In the genomic region with DNA sequence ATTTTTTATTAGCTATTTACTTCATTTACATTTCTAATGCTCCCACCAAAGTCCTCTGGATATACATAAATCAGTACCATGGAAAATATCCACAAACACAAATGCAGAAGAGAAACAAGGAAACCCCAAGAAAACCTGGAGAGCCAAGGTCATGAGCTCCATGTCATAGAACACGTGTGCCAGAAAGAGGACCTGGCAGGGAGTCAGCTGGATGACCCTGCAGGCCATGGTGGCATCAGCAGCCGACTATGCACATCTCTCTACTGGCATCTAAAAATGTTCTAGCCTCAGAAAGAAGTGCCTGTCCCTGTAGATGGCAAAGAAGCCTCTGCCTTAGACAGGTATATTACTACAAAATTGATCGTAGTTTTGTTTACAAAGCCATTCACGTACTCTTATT, we compare ENCODE assay signal across 20 mouse cellular contexts. TPM values are rescaled to one million over a fixed set of nuclear protein-coding genes. Genes with fewer than 3 reads are reported as not detected.
"Had no signal": no experiment of that assay in that cellular context is flagged by ENCODE, and none has a peak within 500 bp of the region (broad histone marks: within the 10 kb centered on the region; RNA-seq: fewer than 3 reads in every experiment).

No protein-coding gene starts in this region.

- H3K27ac ChIP-seq: kidney, postnatal 0 days; layer of hippocampus, adult 2 months; limb, embryonic 15.5 days; liver, embryonic 14.5 days; midbrain, embryonic 13.5 days had no signal

- H3K27me3 ChIP-seq: limb, embryonic 15.5 days; midbrain, embryonic 13.5 days had no signal

- H3K4me3 ChIP-seq: layer of hippocampus, adult 2 months; limb, embryonic 15.5 days; midbrain, embryonic 13.5 days had no signal

- H3K36me3 ChIP-seq: limb, embryonic 15.5 days; midbrain, embryonic 13.5 days had no signal

- H3K9ac ChIP-seq: limb, embryonic 15.5 days; liver, embryonic 14.5 days; midbrain, embryonic 13.5 days had no signal

- DNase-seq: kidney, adult 9 months; kidney, postnatal 36 days; lung, adult 18-20 months; right cerebral cortex, postnatal 14 days; thymus, postnatal 36 days had no signal

- H3K9me3 ChIP-seq: limb, embryonic 15.5 days; midbrain, embryonic 13.5 days had no signal

- H3K4me1 ChIP-seq: limb, embryonic 15.5 days; midbrain, embryonic 13.5 days had no signal

RNA-seq across cellular contexts. Expression of a gene that starts 36.3 kb away (rescaled TPM):
- total RNA-seq: layer of hippocampus, adult 2 months; layer of hippocampus, postnatal 14 days; left cerebral cortex, adult 18-20 months; left cerebral cortex, postnatal 14 days; megakaryocyte-erythroid progenitor cell, adult 5-6 weeks; midbrain, postnatal 0 days had no signal
- polyA plus RNA-seq: kidney, postnatal 0 days; limb, embryonic 11.5 days; limb, embryonic 15.5 days; liver, embryonic 14.5 days; lung, embryonic 16.5 days; midbrain, embryonic 13.5 days; midbrain, postnatal 0 days; neural tube, embryonic 14.5 days; stomach, embryonic 16.5 days; thymus, postnatal 0 days had no signal
